ENCODE assay signal across 8 mouse cellular contexts in the genomic region with DNA sequence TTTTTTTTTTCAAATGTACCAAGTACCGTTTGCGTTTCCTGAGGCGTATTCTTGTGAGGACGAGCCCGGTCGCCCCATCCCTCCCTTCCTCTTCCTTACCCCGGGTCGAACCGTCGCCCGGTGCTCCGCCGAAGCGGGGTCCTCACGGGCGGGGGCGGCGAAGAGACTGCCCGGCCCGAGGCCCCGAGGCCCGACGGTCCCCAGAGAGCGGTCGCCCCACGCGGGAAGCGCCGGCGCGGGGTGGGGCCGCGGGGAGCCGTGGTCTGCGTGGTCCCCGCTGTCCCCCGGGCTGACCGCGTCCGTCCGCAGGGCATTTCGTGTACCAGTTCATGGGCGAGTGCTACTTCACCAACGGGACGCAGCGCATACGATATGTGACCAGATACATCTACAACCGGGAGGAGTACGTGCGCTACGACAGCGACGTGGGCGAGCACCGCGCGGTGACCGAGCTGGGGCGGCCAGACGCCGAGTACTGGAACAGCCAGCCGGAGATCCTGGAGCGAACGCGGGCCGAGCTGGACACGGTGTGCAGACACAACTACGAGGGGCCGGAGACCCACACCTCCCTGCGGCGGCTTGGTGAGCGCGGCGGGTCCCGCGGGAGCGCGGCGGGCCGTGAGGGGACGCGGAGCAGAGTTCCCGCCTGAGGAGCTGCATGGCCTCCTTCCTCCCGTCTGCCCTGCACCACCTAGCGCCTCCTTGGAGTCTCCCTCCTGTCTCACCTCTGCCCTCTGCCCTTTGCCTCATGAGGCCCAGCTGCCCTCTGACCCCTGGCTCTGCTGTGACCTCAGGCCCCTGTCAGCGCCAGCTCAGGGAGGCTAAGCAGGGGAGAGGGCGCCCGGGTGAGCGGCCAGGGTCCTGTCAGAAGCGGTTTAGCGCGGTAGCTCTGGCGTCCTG. TPM values are rescaled to one million over a fixed set of nuclear protein-coding genes. Genes with fewer than 3 reads are reported as not detected.
DNase-seq lines count a peak whose midpoint lies in the region; ATAC-seq and TF ChIP-seq lines count a peak whose summit lies in the region.

No protein-coding gene starts in this region.

- H3K36me3 ChIP-seq in kidney, adult 2 months (ENCODE audit: control insufficient read depth, insufficient read depth, low read length) = no peaks in the 10 kb centered on the region
- no peaks in the 10 kb centered on the region for H3K36me3 ChIP-seq in hindbrain, embryonic 10.5 days
- H3K36me3 ChIP-seq in liver, embryonic 12.5 days = no peaks in the 10 kb centered on the region
- H3K36me3 ChIP-seq in small intestine, adult 2 months (ENCODE audit: control insufficient read depth, insufficient read depth, low read length) = peaks cover 27% of the 10 kb centered on the region

- H3K4me2 ChIP-seq in liver, embryonic 12.5 days = peak overlapping the region; percentile 85

- peak overlapping the region; percentile 55 for H3K9ac ChIP-seq in liver, embryonic 12.5 days

- peak overlapping the region; percentile 51 for H3K4me3 ChIP-seq in kidney, adult 2 months (ENCODE audit: insufficient read depth, low read depth, low read length)
- H3K4me3 ChIP-seq in hindbrain, embryonic 10.5 days = peak overlapping the region; percentile 65
- H3K4me3 ChIP-seq in liver, embryonic 12.5 days = peak overlapping the region; percentile 54
- peak overlapping the region; percentile 82 for H3K4me3 ChIP-seq in small intestine, adult 2 months (ENCODE audit: low read depth, low read length)

- no peak for TF ChIP-seq POLR2A in kidney, adult 2 months (IDR thresholded peaks at IDR 0.05; ENCODE audit: low read depth, low read length)
- no peak; the same call in 1 of the 2 replicates for TF ChIP-seq POLR2A in small intestine, adult 2 months (IDR thresholded peaks at IDR 0.05; ENCODE audit: low read depth, low read length)

- H3K27me3 ChIP-seq in kidney, adult 2 months (replicated peaks; ENCODE audit: control insufficient read depth, insufficient read depth, low read length) = 0 out of 2 replicates have a peak, but pooled peaks cover 2% of the 10 kb centered on the region
- peaks cover 52% of the 10 kb centered on the region for H3K27me3 ChIP-seq in hindbrain, embryonic 10.5 days (ENCODE audit: insufficient read depth, poor library complexity, severe bottlenecking)
- peaks cover 67% of the 10 kb centered on the region for H3K27me3 ChIP-seq in liver, embryonic 12.5 days (replicated peaks)
- peaks cover 3% of the 10 kb centered on the region; the same call in 1 of the 2 replicates for H3K27me3 ChIP-seq in small intestine, adult 2 months (ENCODE audit: control insufficient read depth, insufficient read depth, low read length)

- TF ChIP-seq CTCF in kidney, adult 2 months (conservative IDR thresholded peaks at IDR 0.05; ENCODE audit: insufficient read depth, insufficient read length, low read depth, low read length) = no peak
- no peak for TF ChIP-seq CTCF in small intestine, adult 2 months (IDR thresholded peaks at IDR 0.05; ENCODE audit: extremely low read depth, insufficient read length, insufficient replicate concordance, low read depth, low read length)

- intact Hi-C loops in left cerebral cortex, postnatal 10 days (cut with DNase I) = no loop called here

- H3K27ac ChIP-seq in kidney, adult 2 months (ENCODE audit: insufficient read depth, low read depth, low read length) = no peak overlapping the region
- peak overlapping the region; percentile 81 for H3K27ac ChIP-seq in hindbrain, embryonic 10.5 days
- no peak overlapping the region for H3K27ac ChIP-seq in liver, embryonic 12.5 days
- peak overlapping the region; percentile 34 for H3K27ac ChIP-seq in small intestine, adult 2 months (ENCODE audit: insufficient read depth, low read depth, low read length)

- peak; percentile 10 for DNase-seq in kidney, adult 2 months
- DNase-seq in kidney, adult 8-10 months = no peak
- DNase-seq in brain, adult 2 months (ENCODE audit: low read depth, low spot score) = peak; percentile 16
- DNase-seq in hindbrain, embryonic 10.5 days (ENCODE audit: low spot score) = peak; percentile 74
- DNase-seq in layer of hippocampus, adult 9-10 months (ENCODE audit: low spot score) = no peak
- DNase-seq in left cerebral cortex, postnatal 10 days (ENCODE audit: extremely low spot score in 1 of 2, low spot score in 2 of 2) = no peak

- 0 out of 2 replicates have a peak, but pooled peaks have one; percentile 15 for ATAC-seq in liver, embryonic 12.5 days

- WGBS in kidney, adult 2 months = 3% methylated on average over 93 of the region's 93 CpGs
- WGBS in hindbrain, embryonic 10.5 days = under 1% methylated on average over 93 of the region's 93 CpGs
- 1% methylated on average over 77 of the region's 93 CpGs for WGBS in liver, embryonic 12.5 days (ENCODE audit: insufficient replicate concordance)
- WGBS in small intestine, adult 2 months = 3% methylated on average over 85 of the region's 93 CpGs

- H3K9me3 ChIP-seq in hindbrain, embryonic 10.5 days = no peaks in the 10 kb centered on the region
- no peaks in the 10 kb centered on the region for H3K9me3 ChIP-seq in liver, embryonic 12.5 days (replicated peaks)

- no peaks in the 10 kb centered on the region for H3K4me1 ChIP-seq in kidney, adult 2 months (ENCODE audit: control insufficient read depth, insufficient read depth, low read length)
- peaks cover 28% of the 10 kb centered on the region for H3K4me1 ChIP-seq in hindbrain, embryonic 10.5 days (replicated peaks)
- H3K4me1 ChIP-seq in liver, embryonic 12.5 days = peaks cover 11% of the 10 kb centered on the region; the same call in 1 of the 2 replicates
- H3K4me1 ChIP-seq in small intestine, adult 2 months (ENCODE audit: control insufficient read depth, insufficient read depth, insufficient read length, low read length) = peaks cover 25% of the 10 kb centered on the region

RNA-seq across cellular contexts. Expression of a gene that starts 7.2 kb away (rescaled TPM):
- polyA plus RNA-seq in kidney, adult 2 months (2012; rRNA removed) = 419 and 490 TPM in 2 replicates
- 4.7 and 5.3 TPM in 2 replicates for polyA plus RNA-seq in hindbrain, embryonic 10.5 days (2016; fragmentation: Nextera tagmentation; extraction: Ambion mirVana)
- polyA plus RNA-seq in liver, embryonic 12.5 days (2016; fragmentation: Nextera tagmentation; extraction: Ambion mirVana) = 2.9 and 3.1 TPM in 2 replicates
- polyA plus RNA-seq in small intestine, adult 2 months (2012; rRNA removed) = 860 and 5,426 TPM in 2 replicates
- 1 to 10 TPM; 1.3 to 1.4 TPM for total RNA-seq in left cerebral cortex, postnatal 10 days (2021)

RNA-seq across cellular contexts. Expression of a gene that starts 22.9 kb away (rescaled TPM):
- polyA plus RNA-seq in kidney, adult 2 months (2012; rRNA removed) = 192 and 298 TPM in 2 replicates
- not detected in 2 replicates for polyA plus RNA-seq in hindbrain, embryonic 10.5 days (2016; fragmentation: Nextera tagmentation; extraction: Ambion mirVana)
- 0.11 TPM in 1 of 2 replicates, not detected in the other for polyA plus RNA-seq in liver, embryonic 12.5 days (2016; fragmentation: Nextera tagmentation; extraction: Ambion mirVana)
- 155 and 792 TPM in 2 replicates for polyA plus RNA-seq in small intestine, adult 2 months (2012; rRNA removed)
- total RNA-seq in left cerebral cortex, postnatal 10 days (2021) = under 1 TPM; 0.71 TPM

RNA-seq across cellular contexts. Expression of a gene that starts 26.0 kb away (rescaled TPM):
- 2.3 and 15.1 TPM in 2 replicates for polyA plus RNA-seq in kidney, adult 2 months (2012; rRNA removed)
- polyA plus RNA-seq in hindbrain, embryonic 10.5 days (2016; fragmentation: Nextera tagmentation; extraction: Ambion mirVana) = 0.24 TPM in 1 of 2 replicates, not detected in the other
- polyA plus RNA-seq in liver, embryonic 12.5 days (2016; fragmentation: Nextera tagmentation; extraction: Ambion mirVana) = 0.05 and 0.19 TPM in 2 replicates
- 5.3 and 13.7 TPM in 2 replicates for polyA plus RNA-seq in small intestine, adult 2 months (2012; rRNA removed)
- total RNA-seq in left cerebral cortex, postnatal 10 days (2021) = under 1 TPM in 1 of 2 experiments, not detected in 1; 0.39 TPM

RNA-seq across cellular contexts. Expression of a gene that starts 41.0 kb away (rescaled TPM):
- polyA plus RNA-seq in kidney, adult 2 months (2012; rRNA removed) = 128 and 174 TPM in 2 replicates
- polyA plus RNA-seq in hindbrain, embryonic 10.5 days (2016; fragmentation: Nextera tagmentation; extraction: Ambion mirVana) = 1.0 and 1.3 TPM in 2 replicates
- polyA plus RNA-seq in liver, embryonic 12.5 days (2016; fragmentation: Nextera tagmentation; extraction: Ambion mirVana) = 0.15 and 0.37 TPM in 2 replicates
- polyA plus RNA-seq in small intestine, adult 2 months (2012; rRNA removed) = 91.6 and 398 TPM in 2 replicates
- 1 to 10 TPM; 1.0 to 1.4 TPM for total RNA-seq in left cerebral cortex, postnatal 10 days (2021)

Comparison
In these comparisons a context has a peak if more than half of its experiments do, and no peak if none do; other contexts are left out.
1. DNase-seq: peak in kidney, adult 2 months (single experiment), brain, adult 2 months (single experiment) and hindbrain, embryonic 10.5 days (single experiment); none in kidney, adult 8-10 months (0 of 2), layer of hippocampus, adult 9-10 months (single experiment) and left cerebral cortex, postnatal 10 days (0 of 2).
2. H3K27ac ChIP-seq: peak in hindbrain, embryonic 10.5 days (single experiment) and small intestine, adult 2 months (single experiment); none in kidney, adult 2 months (single experiment) and liver, embryonic 12.5 days (single experiment).
3. RNA of a gene that starts 7.2 kb away (polyA plus RNA-seq): 860 to 5,426 TPM in small intestine, adult 2 months and 419 to 490 TPM in kidney, adult 2 months; 4.7 to 5.3 TPM in hindbrain, embryonic 10.5 days and 2.9 to 3.1 TPM in liver, embryonic 12.5 days; every median in the first group is over 10 times any median in the second.
4. RNA of a gene that starts 22.9 kb away (polyA plus RNA-seq): 155 to 792 TPM in small intestine, adult 2 months and 192 to 298 TPM in kidney, adult 2 months; 0.11 TPM in liver, embryonic 12.5 days and not detected in hindbrain, embryonic 10.5 days; every median in the first group is over 100 times any median in the second.
5. Peak in every context shown above with its lines, with median percentiles within 50 percentile points of each other: H3K4me3 ChIP-seq.